Mouse (Mus musculus) subcutaneous adipose tissue, adult 2 months (tissue): ENCODE measurements around the gene Cdkn2c. TPM values are rescaled to one million over a fixed set of nuclear protein-coding genes. Genes with fewer than 3 reads are reported as not detected.

Experiments used
- polyA plus RNA-seq: library from polyadenylated mRNA; depleted of rRNA; stranded (reverse); fragments of >200 nt; gene quantifications from 2 replicates; pipeline ENCODE4 v1.2.3, GENCODE M21; 2012; ENCODE audit warnings: low replicate concordance; rRNA removed

Gene Cdkn2c
- 47.5 and 150 TPM in 2 replicates for polyA plus RNA-seq

GRCm38 (mm10) chr4:109666461-109667269, at the start of gene Cdkn2c:
Cdkn2c (minus strand) TSS chr4:109667189.

DNA sequence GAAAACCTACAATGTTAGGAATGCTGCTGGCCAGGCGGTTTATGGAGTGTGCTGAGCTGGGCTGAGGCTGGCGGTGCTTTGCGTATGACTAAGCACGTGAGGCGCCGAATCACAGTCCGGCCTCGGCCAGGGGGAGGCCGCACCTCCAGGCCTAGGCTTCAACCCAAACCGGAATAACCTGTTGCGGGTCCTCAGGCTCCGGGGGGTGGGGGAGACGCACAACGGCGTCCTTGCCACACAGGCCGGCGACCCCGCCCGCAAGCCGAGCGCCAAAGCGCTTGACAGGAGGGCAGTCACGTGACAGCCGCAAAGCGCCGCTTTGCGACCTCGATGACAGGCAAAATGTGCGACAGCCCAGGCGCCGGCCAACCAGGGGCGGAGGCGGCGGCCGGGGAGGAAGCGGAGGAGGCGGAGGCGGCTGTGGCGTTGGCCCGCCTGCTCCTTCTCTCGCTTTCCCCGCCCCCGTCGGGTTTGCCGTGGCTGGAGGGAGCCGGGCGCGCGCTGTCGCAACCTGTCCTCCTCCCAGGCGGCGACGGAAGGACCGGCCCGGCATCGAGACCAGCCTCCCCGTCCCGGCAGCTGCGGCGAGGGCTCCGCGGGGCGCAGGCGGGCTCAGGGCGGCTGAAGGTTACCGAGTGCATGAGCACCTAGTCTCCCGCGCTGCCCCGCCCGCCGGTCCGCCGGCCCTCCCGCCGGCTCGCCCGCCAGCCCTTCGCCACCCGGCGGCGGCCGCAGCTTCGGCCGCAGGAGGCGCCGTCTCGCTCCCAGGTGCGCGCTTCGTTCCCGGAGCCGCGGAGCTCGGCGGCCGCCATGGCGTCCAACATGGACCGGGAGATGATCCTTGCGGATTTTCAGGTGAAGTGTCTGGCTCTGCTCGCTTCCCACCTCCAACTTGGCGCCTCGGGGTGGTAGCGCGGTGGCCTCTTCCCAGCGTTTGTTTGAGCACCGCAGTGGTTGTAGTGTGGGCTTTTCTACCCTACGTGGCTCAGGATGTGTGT, 9.5 kb upstream of the Cdkn2c start, which contains the start of gene Faf1:
Faf1 (plus strand) TSS at position 371 of the 998 bp plus-strand sequence.

Other genes starting within 250 kb of the Cdkn2c start
- 53.9 and 83.0 TPM in 2 replicates for gene Rnf11, start 182.5 kb downstream of the Cdkn2c start, polyA plus RNA-seq
- gene 4930522H14Rik, start 135.9 kb downstream of the Cdkn2c start, polyA plus RNA-seq = not detected in 2 replicates
- gene Faf1, start 9.4 kb upstream of the Cdkn2c start, polyA plus RNA-seq = 10.0 TPM in 2 replicates